Mouse (Mus musculus) forelimb bud, embryonic 11.5 days (tissue): ENCODE results near the gene Ptprr.

ENCODE experiments used
- DNase-seq: peaks from one replicate; pipeline ENCODE4 v3.0.0-alpha.2; 2012; ENCODE audit warnings: low read depth, low spot score

The Ptprr gene

GRCm38 (mm10) chr10:116266561-116267433 is 248.8 kb downstream of the Ptprr start:
- no peak for DNase-seq

- DNase-seq: no peak
These were observed 249.4 kb downstream of the Ptprr start for GRCm38 (mm10) chr10:116267434-116267822.

GRCm38 (mm10) chr10:116268343-116268742 is 250.3 kb downstream of the Ptprr start:
- DNase-seq: no peak

GRCm38 (mm10) chr10:116270646-116271469 is 252.8 kb downstream of the Ptprr start:
- DNase-seq: no peak

GRCm38 (mm10) chr10:116271470-116271915 is 253.5 kb downstream of the Ptprr start:
- no peak for DNase-seq

GRCm38 (mm10) chr10:116272156-116272555 is 254.1 kb downstream of the Ptprr start:
- DNase-seq: no peak

- DNase-seq: no peak
These were observed 257.3 kb downstream of the Ptprr start, which contains the start of gene Ptprb for GRCm38 (mm10) chr10:116275280-116275679. TSS of gene Ptprb (plus strand) at chr10:116275523.

GRCm38 (mm10) chr10:116286697-116287344 is 268.8 kb downstream of the Ptprr start:
- no peak for DNase-seq

- DNase-seq: no peak
These were observed 270.1 kb downstream of the Ptprr start for GRCm38 (mm10) chr10:116288130-116288529.

GRCm38 (mm10) chr10:116290483-116290882 is 272.5 kb downstream of the Ptprr start:
- DNase-seq: no peak

GRCm38 (mm10) chr10:116291153-116291755 is 273.2 kb downstream of the Ptprr start:
- no peak for DNase-seq

- DNase-seq: no peak
These were observed 278.4 kb downstream of the Ptprr start for GRCm38 (mm10) chr10:116296439-116296838.

- DNase-seq: no peak
These were observed 279.8 kb downstream of the Ptprr start for GRCm38 (mm10) chr10:116297854-116298253.

GRCm38 (mm10) chr10:116300824-116301223 is 282.8 kb downstream of the Ptprr start:
- no peak for DNase-seq

GRCm38 (mm10) chr10:116301258-116301657 is 283.2 kb downstream of the Ptprr start:
- peak; percentile 28 for DNase-seq

- no peak for DNase-seq
These were observed 286.3 kb downstream of the Ptprr start for GRCm38 (mm10) chr10:116304355-116304754.

- no peak for DNase-seq
These were observed 291.4 kb downstream of the Ptprr start for GRCm38 (mm10) chr10:116309460-116309859.

- no peak for DNase-seq
These were observed 292.6 kb downstream of the Ptprr start for GRCm38 (mm10) chr10:116310516-116311210.

- peak; percentile 83 for DNase-seq
These were observed 301.2 kb downstream of the Ptprr start for GRCm38 (mm10) chr10:116319246-116319645.
